Mouse (Mus musculus): ENCODE measurements around the gene Syce1l. TPM values are rescaled to one million over a fixed set of nuclear protein-coding genes. Genes with fewer than 3 reads are reported as not detected.

Gene Syce1l
- polyA plus RNA-seq (2014; fragmentation: Illumina TruSeq; extraction: RNeasy Lipid Tissue Mini Kit (QIAGEN cat#74804); ENCODE audit: low read depth, low replicate concordance) = not detected

DNA sequence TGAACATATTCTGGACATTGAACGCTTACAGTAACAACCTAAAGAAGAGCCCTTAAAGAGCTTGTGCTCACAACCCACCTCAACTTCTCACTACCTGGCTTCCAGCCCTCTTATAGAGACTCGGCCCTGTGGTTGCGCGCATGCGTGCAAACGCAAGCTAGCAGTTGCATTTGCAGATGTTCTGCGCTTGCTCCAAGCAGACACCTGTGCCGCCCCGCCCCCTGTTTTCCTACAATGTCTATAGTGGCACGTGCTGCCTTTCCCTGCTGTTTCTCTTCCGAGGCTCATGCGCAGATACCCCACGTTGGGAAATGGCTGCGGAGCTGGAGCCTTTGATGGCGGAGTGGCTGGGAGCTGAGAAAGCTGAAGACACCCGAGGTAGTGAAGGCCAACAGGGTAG is at the start of gene Syce1l:
Gene Syce1l (plus strand): TSS at position 288 of the 400 bp plus-strand sequence.

DNA sequence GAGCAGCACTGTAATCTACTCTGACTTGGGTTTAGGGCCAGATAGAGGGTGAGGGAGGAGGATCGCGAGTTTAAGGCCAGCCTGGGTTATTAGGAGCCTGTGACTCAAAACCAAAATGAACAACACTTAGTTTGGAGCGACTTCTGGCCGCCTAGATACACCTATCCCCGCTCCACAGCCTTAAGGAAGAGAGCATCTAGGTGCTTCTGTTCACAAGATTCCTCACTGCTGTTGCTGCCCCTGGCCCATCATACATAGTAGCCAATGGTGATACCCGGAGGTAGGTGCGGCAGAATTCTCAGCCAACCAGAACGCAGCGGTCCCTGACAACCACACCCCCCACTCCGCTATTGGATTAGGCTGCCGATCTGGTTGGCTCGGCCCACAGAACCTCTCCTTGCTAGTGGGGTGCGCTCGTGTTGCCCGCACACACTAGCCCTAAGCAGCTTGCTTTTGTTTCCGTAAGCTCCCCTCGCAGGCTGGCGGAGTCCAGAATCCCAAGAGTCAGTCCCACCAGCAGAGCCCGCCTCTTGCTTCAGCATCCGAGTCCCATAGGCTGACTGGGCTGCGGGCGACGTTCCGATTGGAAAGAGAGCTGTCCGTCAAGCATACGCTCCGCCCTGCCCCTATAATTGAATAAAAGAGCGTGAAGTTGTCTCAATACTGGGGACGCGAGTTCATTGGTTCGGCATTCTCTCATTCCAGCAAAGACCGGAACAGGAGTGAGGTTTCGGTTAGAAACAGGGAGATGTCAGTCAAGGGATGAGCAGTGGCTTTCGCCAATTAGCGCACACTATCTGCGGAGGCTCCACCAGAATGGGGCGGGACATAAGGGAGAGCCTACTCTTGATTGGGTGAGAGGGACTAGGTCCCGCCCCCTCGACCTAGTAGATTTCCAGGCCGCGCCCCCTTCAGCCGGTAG is 8.1 kb upstream of the Syce1l start, which contains the start of gene Mon1b:
Gene Mon1b (plus strand): TSS at position 918 of the 922 bp plus-strand sequence.

Other genes starting within 250 kb of the Syce1l start
- gene Mon1b, start 7.6 kb upstream of the Syce1l start, polyA plus RNA-seq (2014; fragmentation: Illumina TruSeq; extraction: RNeasy Lipid Tissue Mini Kit (QIAGEN cat#74804); ENCODE audit: low read depth, low replicate concordance) = 13.7 TPM
- gene Adamts18, start 205.5 kb downstream of the Syce1l start, polyA plus RNA-seq (2014; fragmentation: Illumina TruSeq; extraction: RNeasy Lipid Tissue Mini Kit (QIAGEN cat#74804); ENCODE audit: low read depth, low replicate concordance) = 1.2 TPM

All from sigmoid colon, adult 10 weeks (tissue).